Mouse (Mus musculus) kidney, postnatal 14 days (tissue): ENCODE results near the gene Phox2a.

ENCODE experiments used
- DNase-seq: peaks from one replicate; pipeline ENCODE4 v3.0.0; 2022; ENCODE audit warnings: mixed read lengths

Phox2a gene

DNA sequence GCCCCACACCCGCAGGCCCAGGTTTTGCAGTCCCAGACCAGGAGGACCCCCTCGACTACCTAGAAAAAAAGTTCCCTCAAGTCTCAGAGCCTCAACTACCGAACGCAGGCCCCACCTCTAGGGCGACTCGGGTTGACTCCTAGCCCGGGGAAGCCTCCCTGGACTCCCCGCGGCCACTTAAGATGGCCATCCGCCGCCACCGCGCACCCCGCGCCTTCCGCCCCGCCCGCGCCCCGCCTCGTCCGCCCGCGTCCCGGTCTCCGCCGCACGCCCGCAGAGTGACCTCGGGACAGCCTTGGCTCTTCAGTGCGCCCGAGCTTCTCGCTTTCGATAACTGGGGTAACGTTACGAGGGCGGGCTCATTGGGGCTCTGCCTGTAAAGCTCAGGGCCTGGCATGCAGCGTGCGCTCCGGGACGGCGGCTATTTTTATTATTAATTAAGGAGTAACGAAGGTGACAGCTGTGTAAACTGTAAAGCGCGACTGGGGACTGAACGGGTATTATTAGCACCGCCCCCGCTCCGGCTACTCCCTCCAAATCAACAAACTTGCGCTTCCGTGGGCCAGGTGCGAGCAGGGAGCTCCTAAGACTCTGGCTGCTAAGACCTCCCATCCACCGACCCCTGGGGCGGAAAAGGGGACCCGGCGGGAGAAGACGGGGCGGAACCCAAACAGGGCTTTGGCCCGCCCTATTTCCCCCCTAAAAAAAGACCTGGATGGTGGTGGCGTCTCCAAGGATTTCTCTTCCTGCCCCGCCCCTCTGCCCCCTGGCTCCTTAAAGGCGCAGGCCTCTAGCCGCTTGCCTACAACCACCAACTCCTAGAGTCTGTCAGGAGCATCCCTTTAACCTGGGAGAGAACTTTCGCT lies 19.7 kb downstream of the Phox2a start, which contains the start of gene Inppl1:
Gene Inppl1 (minus strand): TSS at position 624 of the 866 bp plus-strand sequence.
- DNase-seq: peak; percentile 96

DNA sequence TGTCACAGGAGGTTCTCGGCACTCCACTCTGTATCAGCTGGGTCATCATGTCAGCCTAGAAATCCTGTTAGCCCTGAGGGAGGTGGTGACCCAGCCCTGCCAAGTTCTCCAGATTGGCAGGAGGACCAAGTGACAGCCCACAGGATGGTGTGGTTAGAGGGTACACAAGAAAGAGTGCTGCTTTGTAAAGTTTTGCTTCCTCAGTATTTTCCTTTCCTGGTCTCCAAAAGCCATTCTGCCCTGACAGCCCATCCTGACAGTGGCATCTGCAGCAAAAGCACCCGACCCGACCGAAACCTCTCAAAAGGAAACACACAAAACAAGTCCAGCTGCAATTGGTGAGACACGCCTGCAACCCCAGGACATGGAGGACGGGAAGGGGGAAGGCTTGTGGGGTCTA lies 26.1 kb downstream of the Phox2a start:
- no peak for DNase-seq

DNA sequence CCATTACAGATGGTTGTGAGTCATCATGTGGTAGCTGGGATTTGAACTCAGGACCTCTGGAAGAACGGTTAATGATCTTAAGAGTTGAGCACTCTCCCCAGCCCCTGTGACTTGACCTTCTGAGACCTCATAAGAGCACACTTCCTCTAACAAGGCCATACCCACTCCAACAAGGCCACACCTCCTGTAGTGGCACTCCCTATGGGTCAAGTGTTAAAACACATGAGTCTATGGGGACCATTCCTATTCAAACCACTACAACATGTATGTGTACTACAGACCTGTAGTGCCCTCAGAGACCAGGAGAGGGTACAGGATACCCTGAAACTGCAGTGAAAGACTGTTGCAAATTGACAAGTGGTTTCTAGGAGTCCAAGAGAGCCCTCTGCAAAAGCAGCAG lies 29.8 kb downstream of the Phox2a start:
- DNase-seq: no peak

DNA sequence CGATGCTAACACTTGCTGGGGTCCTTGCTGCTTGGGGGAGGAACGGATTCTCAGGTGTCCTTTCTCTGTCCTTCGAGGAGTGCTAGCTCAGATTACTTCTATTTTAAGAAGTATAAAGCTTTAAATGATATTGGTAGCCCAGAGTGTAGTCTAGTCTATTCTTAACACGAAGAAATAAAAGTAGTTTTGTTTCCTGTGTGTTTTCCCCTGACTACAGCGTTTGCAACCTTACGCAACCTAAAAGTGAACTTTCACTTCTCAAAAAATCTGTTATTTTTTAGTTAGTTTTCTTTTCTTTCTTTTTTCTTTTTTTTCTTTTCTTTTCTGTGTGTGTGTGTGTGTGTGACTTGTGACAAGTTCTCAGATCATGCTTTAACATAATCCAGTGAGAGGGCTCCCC lies 33.6 kb downstream of the Phox2a start:
- DNase-seq: no peak

DNA sequence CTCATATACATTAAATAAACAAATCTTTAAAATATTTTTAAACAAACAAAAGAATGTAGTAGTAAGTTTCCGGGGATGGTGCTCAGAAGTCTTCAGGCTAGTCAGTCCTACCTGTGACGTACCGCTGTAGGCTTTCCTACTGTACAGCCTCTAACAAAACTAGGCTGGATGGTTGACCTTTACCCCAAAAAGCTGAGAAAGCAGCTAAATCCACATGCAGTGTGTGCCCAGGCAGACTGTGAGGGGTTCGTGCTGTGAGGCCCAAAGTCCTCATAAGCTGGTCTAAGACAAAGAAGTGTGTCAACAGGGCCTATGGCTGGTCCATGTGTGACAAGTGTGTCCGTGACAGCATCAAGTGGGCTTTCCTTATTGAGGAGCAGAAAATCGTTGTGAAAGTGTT lies 34.7 kb downstream of the Phox2a start:
- DNase-seq: peak; percentile 34

DNA sequence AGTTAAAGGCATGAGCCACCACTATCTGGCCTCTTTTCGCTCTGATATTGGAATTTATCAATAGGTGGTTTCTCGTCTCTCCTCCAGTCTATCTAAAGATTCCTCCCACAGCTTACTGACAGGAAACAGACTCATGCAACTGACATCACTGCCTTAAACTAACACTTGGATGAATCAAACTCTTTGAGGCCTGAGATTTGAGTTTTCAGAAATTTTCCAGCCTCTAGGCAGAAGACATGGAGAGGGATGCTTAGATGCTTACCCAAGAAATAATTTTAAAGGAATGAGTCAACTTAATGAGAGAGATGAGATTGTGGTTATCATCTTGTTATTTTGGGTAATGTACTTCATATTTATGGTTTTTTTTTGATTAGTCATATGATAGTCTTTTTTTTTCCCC lies 35.7 kb downstream of the Phox2a start:
- no peak for DNase-seq

DNA sequence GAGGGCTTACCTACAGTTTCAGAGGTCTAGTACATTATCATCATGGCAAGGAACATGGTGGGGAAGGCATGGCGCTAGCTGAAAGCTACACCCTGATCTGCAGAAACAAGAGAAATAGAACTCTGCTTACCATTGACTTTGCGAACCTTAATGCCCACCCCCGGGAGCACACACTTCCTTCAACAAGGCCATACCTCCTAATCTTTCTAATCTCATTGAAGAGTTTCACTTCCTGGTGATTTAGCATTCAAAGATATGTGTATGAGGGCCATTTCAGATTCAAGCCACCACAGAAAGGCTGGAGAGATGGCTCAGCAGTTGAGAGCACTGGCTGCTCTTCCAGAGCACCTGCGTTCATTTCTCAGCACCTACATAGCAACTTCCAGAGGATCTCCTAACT lies 39.0 kb downstream of the Phox2a start, which contains the start of gene Folr2:
Gene Folr2 (minus strand): TSS at position 101 of the 400 bp plus-strand sequence.
- no peak for DNase-seq

DNA sequence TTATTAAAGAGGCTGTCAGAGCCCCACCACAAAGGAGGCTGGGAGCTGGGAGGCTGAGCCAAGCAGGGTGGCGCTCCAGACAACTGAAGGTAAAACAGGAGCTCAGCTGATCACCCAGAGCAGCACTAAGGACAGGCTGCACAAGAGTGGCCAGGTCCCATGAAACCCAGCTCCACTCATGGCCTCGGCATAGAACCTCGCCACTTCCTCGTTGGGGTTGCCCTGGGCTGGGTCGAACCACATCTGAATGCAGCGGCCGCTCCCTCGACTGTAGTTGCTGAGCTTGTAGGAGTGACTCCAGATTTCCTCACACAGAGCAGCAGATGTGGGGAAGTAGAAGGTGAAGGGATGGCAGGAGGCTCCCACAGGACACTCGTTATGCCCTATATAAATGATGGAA lies 40.2 kb downstream of the Phox2a start:
- no peak for DNase-seq

DNA sequence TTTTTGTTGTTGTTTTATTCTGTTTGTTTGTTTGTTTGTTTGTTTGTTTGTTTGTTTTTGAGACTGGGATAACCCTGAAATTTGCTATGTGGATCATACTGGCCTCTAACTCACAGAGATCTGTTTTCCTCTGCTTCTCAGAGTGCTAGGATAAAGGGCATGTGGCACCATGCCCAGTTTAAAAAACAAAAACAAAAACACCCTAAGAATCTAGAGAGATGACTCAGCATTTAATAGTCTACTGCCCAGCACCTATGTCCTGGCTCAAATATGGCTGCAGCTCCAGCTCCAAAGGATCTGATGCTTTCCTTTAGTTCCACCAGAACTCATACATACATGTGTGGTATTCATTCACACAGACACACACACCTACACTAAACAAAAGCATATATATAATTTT lies 42.9 kb downstream of the Phox2a start:
- DNase-seq: peak; percentile 77

DNA sequence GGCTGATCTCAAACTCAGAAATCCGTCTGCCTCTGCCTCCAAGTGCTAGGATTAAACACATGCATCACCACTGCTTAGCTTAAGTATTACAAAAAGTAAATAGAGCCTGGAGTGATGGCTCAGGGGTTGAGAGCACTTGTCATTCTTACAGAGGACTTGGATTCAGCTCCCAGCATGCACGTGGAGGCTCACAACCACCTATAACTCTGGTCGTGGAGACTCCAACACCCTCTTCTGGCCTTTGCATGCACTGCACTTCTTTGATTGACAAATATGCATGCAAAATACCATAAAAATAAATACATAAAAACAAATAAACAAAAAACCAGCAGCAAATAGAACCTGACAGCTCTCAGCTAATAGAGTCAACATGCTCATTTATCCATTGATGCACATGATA lies 44.2 kb downstream of the Phox2a start:
- no peak for DNase-seq

DNA sequence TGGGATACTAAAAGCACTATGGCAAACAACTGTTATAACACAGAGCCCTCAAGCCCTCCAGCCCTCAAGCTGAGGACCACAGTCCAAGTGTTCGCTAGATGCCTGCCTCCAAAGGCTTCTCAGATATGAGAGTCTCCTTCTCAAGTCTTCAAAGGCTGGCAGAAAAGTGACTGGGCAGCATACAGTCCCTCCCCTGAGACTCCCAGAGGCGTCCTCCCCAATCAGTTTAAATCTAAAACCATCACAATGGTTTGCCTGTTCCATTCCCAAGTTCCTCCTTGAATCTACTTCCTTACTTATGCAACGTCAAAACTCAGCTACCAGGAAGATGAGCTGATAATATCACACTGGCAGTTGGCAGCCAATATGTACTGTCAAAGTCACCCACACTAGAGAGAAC lies 45.3 kb downstream of the Phox2a start, which contains the start of gene Anapc15:
Gene Anapc15 (plus strand): TSS at position 301 of the 400 bp plus-strand sequence.
- no peak for DNase-seq

DNA sequence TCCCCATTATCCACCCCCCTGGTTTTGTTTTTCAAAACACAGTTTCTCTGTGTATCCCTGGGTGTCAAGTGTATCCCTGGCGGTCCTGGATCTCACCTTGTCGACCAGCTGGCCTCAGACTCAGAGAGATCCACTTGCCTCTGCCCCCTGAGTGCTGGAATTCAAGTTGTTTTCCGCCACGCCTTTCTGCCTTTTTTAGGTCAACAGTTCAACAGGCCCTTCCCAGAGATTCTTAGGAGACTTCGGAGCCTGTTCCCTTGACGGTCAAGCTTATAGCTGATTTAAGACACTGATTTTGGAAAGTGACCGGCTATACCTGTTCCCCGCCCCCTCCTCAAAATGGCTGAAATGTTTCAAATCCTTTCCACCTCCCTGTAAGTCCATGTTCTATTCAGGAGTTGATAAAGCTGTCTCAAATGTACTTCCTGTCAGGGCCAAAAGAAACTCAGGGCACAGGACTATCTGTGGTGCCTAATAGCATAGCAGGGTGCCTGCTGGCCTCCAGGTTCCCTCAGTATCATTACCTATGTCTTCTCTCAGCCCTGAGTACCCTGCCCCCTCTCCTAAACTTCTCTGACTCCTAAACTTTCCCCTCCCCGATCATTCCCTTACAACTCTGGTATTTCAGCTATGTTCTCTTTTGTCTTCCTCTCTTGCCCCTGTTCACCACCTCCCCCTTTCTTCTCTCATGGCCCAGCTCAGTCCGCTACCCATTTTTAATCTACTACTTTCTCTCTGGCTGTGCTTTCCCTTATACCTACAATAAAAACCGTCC lies 48.6 kb downstream of the Phox2a start:
- DNase-seq: no peak

DNA sequence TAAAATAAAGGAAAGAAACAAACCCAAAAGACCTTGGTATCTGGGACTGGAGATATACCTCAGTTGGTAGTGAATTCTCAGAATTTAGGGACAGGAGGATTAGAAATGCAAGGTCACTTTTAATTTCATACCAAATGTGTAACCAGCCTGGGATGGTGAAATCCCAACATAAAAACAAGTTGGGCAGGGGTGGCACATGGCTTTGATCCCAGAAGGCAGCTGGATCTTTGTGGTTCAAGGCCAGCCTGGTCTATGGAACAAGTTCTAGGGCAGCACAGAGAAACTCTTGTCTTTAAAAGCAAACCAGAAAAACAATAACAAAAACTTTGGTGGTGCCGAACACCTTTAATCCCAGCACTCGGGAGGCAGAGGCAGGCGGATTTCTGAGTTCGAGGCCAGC lies 49.4 kb downstream of the Phox2a start:
- DNase-seq: no peak

DNA sequence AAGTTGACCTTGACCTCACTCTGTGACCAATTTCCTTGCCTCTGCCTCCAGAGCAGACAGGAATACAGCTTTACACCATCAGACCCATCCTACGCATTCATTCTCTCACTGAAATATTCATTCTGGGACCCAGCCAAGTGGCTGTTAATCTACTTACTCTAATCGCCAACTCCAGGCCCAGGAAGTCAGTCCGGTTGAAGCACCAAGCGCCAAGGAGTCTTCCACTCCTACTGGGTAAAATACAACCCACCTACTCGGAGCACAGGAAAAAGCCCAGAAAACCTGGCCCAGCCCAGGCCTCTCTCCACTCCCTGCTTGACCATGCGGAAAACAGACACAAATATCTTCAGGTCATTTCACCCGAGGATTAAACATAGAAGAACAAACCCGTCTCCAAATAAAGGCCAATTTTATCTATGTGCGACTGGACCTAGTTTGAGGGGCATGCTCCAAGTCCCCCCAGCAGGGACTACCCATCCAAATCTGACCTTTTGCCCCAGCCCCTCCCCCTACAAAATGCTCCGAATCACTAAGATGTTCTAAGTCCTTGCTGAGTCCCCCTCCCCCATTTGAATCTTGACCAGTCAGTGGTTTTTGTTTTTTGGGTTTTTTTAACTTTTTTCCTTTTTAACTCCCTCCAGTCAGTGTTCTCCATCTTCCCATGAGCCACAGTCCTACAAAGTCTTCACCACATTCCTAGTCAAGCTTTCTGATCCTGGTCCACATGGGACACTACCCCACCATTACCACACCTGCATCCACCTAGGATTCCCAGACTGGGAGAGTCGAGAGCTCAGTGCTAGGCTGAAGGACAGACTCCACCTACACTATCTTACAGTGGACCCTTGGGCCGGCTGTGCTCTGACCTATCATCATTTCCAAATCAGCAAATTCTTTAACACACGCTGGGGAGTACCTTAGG lies 50.4 kb downstream of the Phox2a start:
- peak; percentile 62 for DNase-seq

DNA sequence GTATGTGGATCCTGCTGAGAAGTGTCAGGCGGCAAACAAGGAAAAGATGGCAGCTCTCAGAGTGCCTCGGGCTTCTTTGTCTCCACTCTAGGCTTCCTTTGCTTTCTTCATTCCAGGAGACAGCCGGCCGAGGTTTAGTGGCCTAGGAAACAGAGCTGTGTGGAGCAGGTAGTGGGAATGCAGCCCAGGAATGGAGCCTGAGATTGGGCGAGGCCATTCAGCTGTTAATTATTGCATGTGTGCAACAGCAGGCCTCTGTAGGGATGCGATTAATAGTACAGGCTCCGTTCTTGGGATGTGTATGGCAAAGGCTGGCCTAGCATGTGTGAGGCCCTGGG lies 51.0 kb downstream of the Phox2a start:
- DNase-seq: peak; percentile 19

DNA sequence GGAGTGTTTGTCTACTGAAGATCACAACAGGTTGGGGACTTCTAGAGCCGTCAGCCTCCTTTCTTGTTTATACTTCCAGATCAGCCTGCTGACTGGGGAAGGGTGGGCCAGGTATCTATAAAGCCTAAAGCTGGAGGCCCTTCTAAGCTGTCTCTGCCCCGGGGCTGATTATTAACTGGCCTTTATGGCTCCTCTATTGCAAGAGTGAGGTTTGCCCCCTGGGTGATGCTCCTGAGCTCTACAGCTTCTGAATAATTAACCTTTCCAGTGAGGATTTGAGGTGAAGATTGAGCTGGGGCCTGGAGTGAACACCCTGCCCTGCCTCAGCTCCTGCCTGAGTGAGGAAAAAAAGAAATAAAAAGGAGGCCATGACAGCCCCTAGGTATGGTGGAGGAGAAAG lies 52.5 kb downstream of the Phox2a start, which contains the start of gene Folr1:
Gene Folr1 (minus strand): TSS at position 160 of the 400 bp plus-strand sequence.
- DNase-seq: peak; percentile 77

DNA sequence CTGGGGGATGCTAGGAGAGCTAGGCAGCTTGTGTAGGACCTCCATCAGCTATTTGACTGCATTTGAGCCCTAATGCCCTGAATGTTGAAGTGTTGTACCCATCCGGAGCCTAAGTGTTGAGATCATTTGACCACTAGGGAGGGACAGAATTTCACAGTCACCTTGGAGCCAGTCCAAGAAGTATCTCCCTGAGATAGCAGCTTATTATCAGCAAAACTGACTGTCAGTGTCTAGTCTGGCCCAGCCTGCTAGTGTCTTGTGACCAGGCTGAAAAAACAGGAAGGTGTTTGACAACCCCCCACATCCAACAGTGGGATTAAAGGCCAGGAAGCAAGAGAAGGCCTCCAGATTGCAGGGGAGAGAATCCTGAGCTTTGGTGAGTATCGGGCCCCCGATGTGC lies 53.2 kb downstream of the Phox2a start:
- peak; percentile 33 for DNase-seq
